Mouse (Mus musculus) kidney, postnatal 0 days (tissue): ENCODE results near the gene Mroh2a. TPM values are rescaled to one million over a fixed set of nuclear protein-coding genes. Genes with fewer than 3 reads are reported as not detected.
"Not testable (repeated sequence)": the region's sequence is repeated elsewhere in the genome, so short reads cannot be mapped to it uniquely, and the experiment has no call there.

Source experiments
- ATAC-seq: fragments of 200-750 bp; cut with Nextera tagmentation; replicated peaks from 2 replicates; pipeline ENCODE4 v1.8.0; 2017; ENCODE audit warnings: low read depth, moderate number of reproducible peaks, moderate TSS enrichment, moderate library complexity; ENCODE audit not compliant: low FRiP score
- DNase-seq: peaks from one replicate; pipeline ENCODE4 v3.0.0-alpha.2; 2016; ENCODE audit warnings: low spot score
- H3K27ac ChIP-seq: fragments of 300-500 bp; sonication (generic); 2 replicates; pipeline ENCODE4 v1.5.1; 2014; ENCODE audit warnings: mild to moderate bottlenecking
- H3K27me3 ChIP-seq: fragments of 300-500 bp; sonication (generic); 2 replicates; pipeline ENCODE4 v1.6.1; 2014; ENCODE audit warnings: low read length, mixed read lengths; ENCODE audit not compliant: insufficient read depth
- H3K36me3 ChIP-seq: fragments of 300-500 bp; sonication (generic); 2 replicates; pipeline ENCODE4 v1.6.1; 2014; ENCODE audit warnings: low read length, mixed read lengths; ENCODE audit not compliant: insufficient read depth
- H3K4me1 ChIP-seq: fragments of 300-500 bp; sonication (generic); replicated peaks from 2 replicates; pipeline ENCODE4 v1.6.1; 2014; ENCODE audit warnings: antibody characterized with exemption, low read length, mixed read lengths; ENCODE audit not compliant: insufficient read depth
- H3K4me2 ChIP-seq: fragments of 300-500 bp; sonication (generic); 2 replicates; pipeline ENCODE4 v1.6.1; 2014; ENCODE audit warnings: mild to moderate bottlenecking, low read length, moderate library complexity, mixed read lengths
- H3K4me3 ChIP-seq: fragments of 300-500 bp; sonication (generic); replicated peaks from 2 replicates; pipeline ENCODE4 v1.5.1; 2014; ENCODE audit warnings: low read depth, low read length
- H3K9ac ChIP-seq: fragments of 300-500 bp; sonication (generic); 2 replicates; pipeline ENCODE4 v1.6.1; 2014; ENCODE audit warnings: low read depth, low read length
- H3K9me3 ChIP-seq: fragments of 300-500 bp; sonication (generic); replicated peaks from 2 replicates; pipeline ENCODE4 v1.6.1; 2016; ENCODE audit warnings: low read length, inconsistent platforms, mixed read lengths
- CTCF ChIP-seq: IDR thresholded peaks from 2 replicates; pipeline ENCODE4 v1.5.1; 2016; ENCODE audit warnings: antibody characterized with exemption, low read depth, mild to moderate bottlenecking, moderate library complexity
- WGBS: fragments of 180-500 bp; shearing (Covaris S2); extraction: QIAGEN DNeasy Blood & Tissue Kit; methylation state at CpG from one replicate; pipeline ENCODE4 v1.1.7; 2014; 5-methylcytosine and 5-hydroxymethylcytosine counted together
- polyA plus RNA-seq: library from polyadenylated mRNA; unstranded; fragments of >200 nt; fragmentation: Nextera tagmentation; extraction: Ambion mirVana; gene quantifications from 2 replicates; pipeline ENCODE4 v1.2.1, GENCODE M21; 2015

Gene Mroh2a
- polyA plus RNA-seq, 1 experiment from 2014 or later, result 0.66 TPM

DNA sequence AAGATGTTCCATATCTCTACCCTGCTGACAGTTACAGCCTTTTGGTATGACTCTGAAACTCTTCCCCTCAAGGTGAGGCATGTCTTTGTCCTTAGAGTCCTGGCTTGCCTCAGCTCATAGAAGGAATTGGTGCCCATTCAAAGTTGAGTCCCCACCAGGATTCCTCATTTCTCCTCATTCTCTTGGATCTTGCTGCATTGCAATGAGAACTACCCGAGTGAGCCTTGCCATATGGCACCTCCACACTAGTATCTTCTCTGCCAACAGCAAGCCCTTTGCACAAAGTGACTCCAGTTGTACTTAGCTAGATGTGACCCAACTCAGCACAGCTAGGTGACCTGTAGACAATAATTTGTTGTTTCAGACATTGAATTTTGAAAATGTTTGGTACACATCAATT lies 3.2 kb upstream of the Mroh2a start:
- Histone ChIP-seq H3K4me3 (no peak overlapping the region), H3K9ac (no peak overlapping the region), H3K36me3 (no peaks in the 10 kb centered on the region), H3K4me1 (no peaks in the 10 kb centered on the region), H3K27ac (no peak overlapping the region), H3K27me3 (no peaks in the 10 kb centered on the region), H3K9me3 (peaks cover 7% of the 10 kb centered on the region; the same call in 1 of the 2 replicates), H3K4me2 (no peak overlapping the region)
- no peak for TF ChIP-seq CTCF
- no peak for DNase-seq
- ATAC-seq, result no peak
- 51% methylated on average over 1 of the region's 1 CpGs for WGBS

DNA sequence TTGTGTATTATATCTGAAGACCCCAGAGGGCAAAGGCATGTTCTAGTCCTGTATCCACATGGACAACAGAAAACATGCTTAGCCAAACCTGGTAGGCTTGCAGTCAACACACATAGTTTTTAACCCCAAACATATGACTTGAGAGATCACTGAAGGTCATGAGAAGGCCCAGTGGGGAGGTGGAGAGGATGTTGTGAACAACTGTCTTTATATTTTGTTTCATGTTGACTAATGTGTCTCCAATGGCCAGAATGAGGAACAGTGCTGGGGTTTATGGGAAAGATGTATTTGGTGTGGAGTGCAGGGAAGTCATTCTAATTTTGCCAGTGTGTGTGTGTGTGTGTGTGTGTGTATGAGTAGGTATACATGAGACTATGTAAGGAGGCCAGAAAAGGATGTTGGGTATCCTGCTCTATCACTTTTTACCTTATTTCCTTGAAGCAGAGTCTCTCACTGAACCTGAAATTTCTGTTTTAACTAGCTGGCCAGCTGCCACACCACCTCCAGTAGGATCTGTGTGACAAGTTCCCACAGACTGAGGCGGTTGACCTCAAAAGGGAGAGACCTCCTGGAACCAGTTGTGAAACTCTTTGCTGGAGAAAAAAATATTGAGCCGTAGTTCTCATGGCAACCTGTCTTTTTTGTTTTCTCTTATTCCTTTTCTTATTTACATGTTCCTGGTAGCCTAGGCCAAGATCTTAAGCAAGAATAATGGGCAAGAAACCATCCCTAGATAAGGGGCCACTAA lies 2.6 kb upstream of the Mroh2a start:
- DNase-seq, result no peak
- TF ChIP-seq CTCF, result no peak

DNA sequence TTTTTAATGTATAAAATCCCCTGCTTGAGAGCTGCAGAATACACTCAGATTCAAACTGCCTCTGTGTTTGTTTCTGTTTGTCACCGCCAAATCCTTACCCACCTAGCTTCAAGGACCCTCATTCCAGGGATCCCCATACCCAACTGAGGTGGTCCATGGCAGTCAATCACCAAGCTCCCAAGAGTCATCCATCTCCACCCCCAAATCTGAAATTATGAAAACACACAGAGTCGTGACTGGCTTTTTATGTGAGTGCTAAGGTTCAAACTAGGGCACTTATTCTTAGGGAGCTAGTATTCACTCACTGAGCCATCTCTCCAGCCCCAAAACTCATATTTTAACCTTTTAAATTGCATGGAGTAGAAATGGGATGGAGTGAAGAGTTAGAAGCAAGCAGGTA lies 1.5 kb upstream of the Mroh2a start:
- not testable (repeated sequence) for H3K27me3 ChIP-seq, ATAC-seq, H3K36me3 ChIP-seq, H3K27ac ChIP-seq, H3K4me2 ChIP-seq, H3K4me1 ChIP-seq, DNase-seq, H3K4me3 ChIP-seq, H3K9ac ChIP-seq
- H3K9me3 ChIP-seq, result peaks cover 22% of the 10 kb centered on the region; the same call in 1 of the 2 replicates
- WGBS, result 44% methylated on average over 2 of the region's 2 CpGs

More for the DNA sequence above, 2.6 kb upstream of the Mroh2a start:
- H3K4me3 ChIP-seq, result no peak overlapping the region
- H3K4me2 ChIP-seq, result no peak overlapping the region
- WGBS, result 68% methylated on average over 2 of the region's 2 CpGs
- H3K36me3 ChIP-seq, result no peaks in the 10 kb centered on the region
- ATAC-seq, result no peak
- H3K27ac ChIP-seq, result no peak overlapping the region
- no peaks in the 10 kb centered on the region for H3K27me3 ChIP-seq
- H3K4me1 ChIP-seq, result no peaks in the 10 kb centered on the region
- H3K9me3 ChIP-seq, result peaks cover 13% of the 10 kb centered on the region; the same call in 1 of the 2 replicates
- H3K9ac ChIP-seq, result no peak overlapping the region

DNA sequence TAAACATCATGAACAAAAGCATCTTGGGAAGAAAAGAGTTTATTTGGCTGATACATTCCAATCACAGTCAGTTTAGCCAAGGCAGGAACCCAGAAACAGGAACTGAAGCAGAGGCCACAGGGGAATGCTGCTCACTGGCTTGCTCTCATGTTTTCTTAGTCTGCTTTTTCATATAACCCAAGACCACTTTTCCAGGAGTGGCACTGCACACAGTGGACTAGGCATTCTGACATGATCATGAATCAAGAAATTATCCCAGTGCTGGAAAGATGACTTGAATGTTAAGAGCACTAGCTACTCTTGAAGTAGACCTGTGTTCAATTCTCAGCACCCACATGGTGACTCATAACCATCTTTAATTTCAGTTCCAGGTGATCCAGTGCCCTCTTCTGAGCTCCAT lies 1.0 kb upstream of the Mroh2a start:
- H3K36me3 ChIP-seq, result no peaks in the 10 kb centered on the region
- H3K27me3 ChIP-seq, result no peaks in the 10 kb centered on the region
- peaks cover 23% of the 10 kb centered on the region; the same call in 1 of the 2 replicates for H3K9me3 ChIP-seq
- no peak for TF ChIP-seq CTCF
- ATAC-seq, result no peak
- H3K4me3 ChIP-seq, result no peak overlapping the region
- no peak overlapping the region for H3K4me2 ChIP-seq
- no peak overlapping the region for H3K9ac ChIP-seq
- no peak for DNase-seq
- no peaks in the 10 kb centered on the region for H3K4me1 ChIP-seq
- H3K27ac ChIP-seq, result no peak overlapping the region

DNA sequence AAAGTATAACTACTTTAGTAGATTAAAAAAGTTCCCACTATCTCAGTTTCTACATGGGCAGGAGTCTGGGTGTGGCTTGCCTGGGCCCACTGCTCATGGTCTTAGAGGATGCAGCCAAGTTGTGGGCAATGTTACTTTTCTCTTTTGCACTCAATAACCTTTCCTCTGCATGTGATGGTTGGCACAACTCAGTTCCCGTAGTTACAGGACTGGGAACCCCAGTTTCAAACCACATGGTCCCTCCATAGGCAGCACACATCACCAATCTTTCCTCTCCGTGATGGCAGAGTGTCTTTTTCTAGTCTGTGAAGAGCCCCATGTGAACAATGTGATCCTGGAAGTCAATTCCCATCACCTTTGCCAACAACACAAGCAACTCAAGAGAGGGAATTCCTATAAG lies 696 bp downstream of the Mroh2a start:
- Histone ChIP-seq H3K4me2 (no peak overlapping the region), H3K9me3 (peaks cover 37% of the 10 kb centered on the region; the same call in 1 of the 2 replicates), H3K36me3 (no peaks in the 10 kb centered on the region), H3K9ac (no peak overlapping the region), H3K4me1 (no peaks in the 10 kb centered on the region), H3K27me3 (no peaks in the 10 kb centered on the region), H3K27ac (no peak overlapping the region), H3K4me3 (no peak overlapping the region)
- 61% methylated on average over 2 of the region's 2 CpGs for WGBS
- no peak for TF ChIP-seq CTCF
- ATAC-seq (no peak), DNase-seq (no peak)

DNA sequence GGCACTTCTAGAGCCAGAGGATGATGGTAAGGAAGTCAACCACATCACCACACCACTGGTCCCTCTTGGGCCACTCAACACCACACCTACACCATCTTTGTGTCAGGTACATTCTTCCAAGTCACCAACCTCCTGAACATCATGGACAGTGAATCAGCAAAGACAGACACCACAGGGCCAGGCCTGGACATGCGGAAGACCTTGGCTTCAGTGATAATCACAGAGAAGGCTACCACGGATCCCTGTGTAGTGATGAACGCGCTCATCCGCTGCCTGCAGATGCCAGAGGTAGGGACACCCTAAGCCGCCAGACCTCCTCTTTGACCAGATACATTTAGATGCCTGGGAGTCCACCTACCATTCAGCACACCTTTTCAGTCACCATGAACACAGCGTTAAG lies 1.3 kb downstream of the Mroh2a start:
- no peak for TF ChIP-seq CTCF
- ATAC-seq (no peak), DNase-seq (no peak)
- H3K9me3 ChIP-seq, result peaks cover 42% of the 10 kb centered on the region; the same call in 1 of the 2 replicates
- H3K27ac ChIP-seq, result no peak overlapping the region
- no peaks in the 10 kb centered on the region for H3K27me3 ChIP-seq
- H3K36me3 ChIP-seq, result no peaks in the 10 kb centered on the region
- H3K9ac ChIP-seq, result no peak overlapping the region
- H3K4me2 ChIP-seq, result no peak overlapping the region
- no peak overlapping the region for H3K4me3 ChIP-seq
- WGBS, result 71% methylated on average over 7 of the region's 7 CpGs
- H3K4me1 ChIP-seq, result no peaks in the 10 kb centered on the region

DNA sequence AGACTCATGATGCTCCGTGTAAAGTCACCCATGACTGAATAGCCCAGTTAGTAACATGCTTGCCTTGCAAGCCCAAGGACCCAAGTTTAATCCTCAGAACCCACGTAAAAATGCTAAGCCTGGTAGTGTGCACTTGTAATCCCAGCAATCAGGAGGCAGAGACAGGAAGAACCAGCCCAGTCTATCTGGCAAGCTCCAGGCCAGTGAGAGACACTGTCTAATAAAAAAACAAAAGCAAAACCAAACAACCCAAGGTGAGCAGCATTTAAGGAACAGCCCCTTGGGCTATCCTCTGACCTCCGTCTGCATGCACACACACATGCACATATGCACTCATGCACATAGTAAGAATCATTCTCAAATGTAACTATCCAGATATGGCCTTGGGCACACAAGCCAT lies 2.8 kb downstream of the Mroh2a start:
- H3K4me1 ChIP-seq, result no peaks in the 10 kb centered on the region
- H3K4me3 ChIP-seq, result no peak overlapping the region
- 81% methylated on average over 3 of the region's 3 CpGs for WGBS
- H3K9me3 ChIP-seq, result peaks cover 55% of the 10 kb centered on the region; the same call in 1 of the 2 replicates
- no peaks in the 10 kb centered on the region for H3K36me3 ChIP-seq
- no peak overlapping the region for H3K4me2 ChIP-seq
- no peaks in the 10 kb centered on the region for H3K27me3 ChIP-seq
- 0 out of 2 replicates have a peak, but pooled peaks have one; percentile 4 for ATAC-seq
- no peak overlapping the region for H3K9ac ChIP-seq
- H3K27ac ChIP-seq, result no peak overlapping the region
- no peak for DNase-seq
- no peak for TF ChIP-seq CTCF
